Mouse (Mus musculus) cerebellum, adult 2 months (tissue): ENCODE data around the gene 4430402I18Rik.

Experiments used
- CTCF ChIP-seq: fragments of 200-500 bp; IDR thresholded peaks from 2 replicates; pipeline ENCODE4 v1.5.1; 2011; ENCODE audit warnings: low read depth, mild to moderate bottlenecking, control low read depth, low read length, moderate library complexity, borderline replicate concordance; ENCODE audit not compliant: insufficient read depth
- POLR2A ChIP-seq: fragments of 200-500 bp; IDR thresholded peaks from 2 replicates; pipeline ENCODE4 v1.6.1; 2011; ENCODE audit warnings: low read length, control low read depth, borderline replicate concordance; ENCODE audit not compliant: insufficient read depth

- TF ChIP-seq CTCF (no peak), POLR2A (no peak)
Measured at GRCm38 (mm10) chr19:28891864-28892263, 75.7 kb downstream of the 4430402I18Rik start.
